Mouse (Mus musculus): ENCODE data around the gene Elovl5. TPM values are rescaled to one million over a fixed set of nuclear protein-coding genes. Genes with fewer than 3 reads are reported as not detected.

The Elovl5 gene
- polyA plus RNA-seq, 1 experiment: 88.7 TPM

- H3K4me3 ChIP-seq (ENCODE audit: insufficient read depth, low read length): no peak overlapping the region
- H3K27ac ChIP-seq (ENCODE audit: insufficient read depth, low read length): no peak overlapping the region
- 0 out of 2 replicates have a peak, but pooled peaks cover 2% of the 10 kb centered on the region for H3K4me1 ChIP-seq (ENCODE audit: control insufficient read depth, insufficient read depth, low read length)
- TF ChIP-seq POLR2A (IDR thresholded peaks at IDR 0.05; ENCODE audit: extremely low read depth, insufficient read depth, low read length): no peak
- no peak for TF ChIP-seq CTCF (IDR thresholded peaks at IDR 0.05; ENCODE audit: extremely low read depth, insufficient read depth, low read length)
Observed at GRCm38 (mm10) chr9:77948214-77948613, 31.1 kb downstream of the Elovl5 start.

GRCm38 (mm10) chr9:77949753-77950268 is 32.6 kb downstream of the Elovl5 start:
- Histone ChIP-seq H3K27ac (ENCODE audit: insufficient read depth, low read length) (no peak overlapping the region), H3K4me3 (ENCODE audit: insufficient read depth, low read length) (no peak overlapping the region), H3K4me1 (ENCODE audit: control insufficient read depth, insufficient read depth, low read length) (peaks cover 13% of the 10 kb centered on the region)
- no peak for TF ChIP-seq POLR2A (IDR thresholded peaks at IDR 0.05; ENCODE audit: extremely low read depth, insufficient read depth, low read length)
- TF ChIP-seq CTCF (IDR thresholded peaks at IDR 0.05; ENCODE audit: extremely low read depth, insufficient read depth, low read length): no peak

- TF ChIP-seq CTCF (IDR thresholded peaks at IDR 0.05; ENCODE audit: extremely low read depth, insufficient read depth, low read length) (no peak), POLR2A (IDR thresholded peaks at IDR 0.05; ENCODE audit: extremely low read depth, insufficient read depth, low read length) (no peak)
- Histone ChIP-seq H3K4me3 (ENCODE audit: insufficient read depth, low read length) (no peak overlapping the region), H3K4me1 (ENCODE audit: control insufficient read depth, insufficient read depth, low read length) (peaks cover 14% of the 10 kb centered on the region), H3K27ac (ENCODE audit: insufficient read depth, low read length) (no peak overlapping the region)
Observed at GRCm38 (mm10) chr9:77950841-77951475, 33.8 kb downstream of the Elovl5 start.

DNA sequence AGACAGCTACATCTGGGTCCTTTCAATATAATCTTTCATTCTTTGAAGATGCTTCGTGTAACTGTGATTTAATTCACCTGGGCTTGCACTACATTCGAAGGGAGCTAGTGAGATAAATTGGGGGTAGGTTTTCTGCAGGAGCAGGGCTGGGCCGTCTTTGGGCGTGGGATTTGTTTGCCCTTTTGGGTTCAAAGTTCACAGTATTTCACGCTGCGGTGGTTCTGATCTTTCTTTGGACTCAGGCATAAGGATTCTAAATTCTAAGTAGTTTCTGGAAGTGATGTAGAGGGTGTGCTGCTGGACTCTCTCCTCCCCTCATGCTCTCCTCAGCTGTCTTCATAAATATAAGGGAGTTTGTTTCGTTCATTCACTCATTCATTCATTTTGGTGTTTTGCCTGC is 34.8 kb downstream of the Elovl5 start:
- Histone ChIP-seq H3K4me3 (ENCODE audit: insufficient read depth, low read length) (no peak overlapping the region), H3K27ac (ENCODE audit: insufficient read depth, low read length) (no peak overlapping the region)
- TF ChIP-seq POLR2A (IDR thresholded peaks at IDR 0.05; ENCODE audit: extremely low read depth, insufficient read depth, low read length): no peak
- TF ChIP-seq CTCF (IDR thresholded peaks at IDR 0.05; ENCODE audit: extremely low read depth, insufficient read depth, low read length): no peak

GRCm38 (mm10) chr9:77953053-77953452 is 35.9 kb downstream of the Elovl5 start:
- peaks cover 14% of the 10 kb centered on the region for H3K4me1 ChIP-seq (ENCODE audit: control insufficient read depth, insufficient read depth, low read length)
- no peak overlapping the region for H3K4me3 ChIP-seq (ENCODE audit: insufficient read depth, low read length)
- no peak overlapping the region for H3K27ac ChIP-seq (ENCODE audit: insufficient read depth, low read length)
- TF ChIP-seq POLR2A (IDR thresholded peaks at IDR 0.05; ENCODE audit: extremely low read depth, insufficient read depth, low read length) (no peak), CTCF (IDR thresholded peaks at IDR 0.05; ENCODE audit: extremely low read depth, insufficient read depth, low read length) (no peak)

More for the DNA sequence above, 34.8 kb downstream of the Elovl5 start:
- peaks cover 14% of the 10 kb centered on the region for H3K4me1 ChIP-seq (ENCODE audit: control insufficient read depth, insufficient read depth, low read length)

DNA sequence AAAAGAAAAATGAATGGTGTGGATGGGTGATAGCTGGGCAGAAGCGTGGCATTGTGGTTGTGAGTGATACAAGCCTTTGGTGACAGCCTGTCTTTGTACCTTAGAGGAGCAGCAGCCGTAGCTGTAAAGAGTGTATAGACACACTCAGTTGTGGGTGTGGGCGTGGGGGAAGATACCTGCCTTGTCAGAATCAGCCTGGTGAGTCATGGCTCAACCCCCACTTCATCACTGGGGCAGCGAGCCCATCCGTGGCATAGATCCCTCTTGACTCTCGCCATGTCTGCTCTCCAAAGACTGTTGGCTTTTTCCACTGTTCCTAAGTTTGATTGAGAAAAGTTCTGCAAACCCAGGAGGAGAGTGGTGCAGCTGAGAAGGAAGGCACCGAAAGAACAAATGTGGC is 37.3 kb downstream of the Elovl5 start:
- TF ChIP-seq POLR2A (IDR thresholded peaks at IDR 0.05; ENCODE audit: extremely low read depth, insufficient read depth, low read length): no peak
- no peak for TF ChIP-seq CTCF (IDR thresholded peaks at IDR 0.05; ENCODE audit: extremely low read depth, insufficient read depth, low read length)
- Histone ChIP-seq H3K27ac (ENCODE audit: insufficient read depth, low read length) (no peak overlapping the region), H3K4me3 (ENCODE audit: insufficient read depth, low read length) (no peak overlapping the region), H3K4me1 (ENCODE audit: control insufficient read depth, insufficient read depth, low read length) (peaks cover 14% of the 10 kb centered on the region)

GRCm38 (mm10) chr9:77954981-77955380 is 37.8 kb downstream of the Elovl5 start:
- no peak overlapping the region for H3K27ac ChIP-seq (ENCODE audit: insufficient read depth, low read length)

DNA sequence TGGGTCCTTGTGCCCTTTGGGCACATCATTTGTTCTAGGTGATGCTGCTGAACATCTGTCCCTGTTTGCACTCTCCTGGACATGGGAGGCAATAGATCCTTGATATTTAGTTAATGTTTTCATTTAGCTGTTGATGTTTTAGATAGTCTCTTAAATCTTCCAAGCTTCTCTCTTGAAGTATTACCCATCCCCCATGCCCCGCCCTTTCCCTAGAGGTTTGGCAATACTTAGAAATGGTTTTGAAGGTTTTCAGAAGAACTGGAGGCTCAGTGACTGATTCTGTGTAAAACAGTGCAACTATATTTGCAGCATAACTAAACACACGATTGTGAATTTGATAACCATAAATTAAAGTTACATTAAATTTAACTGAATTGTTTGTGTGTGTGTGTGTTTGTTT is 38.3 kb downstream of the Elovl5 start:
- no peak overlapping the region for H3K4me3 ChIP-seq (ENCODE audit: insufficient read depth, low read length)
- peaks cover 14% of the 10 kb centered on the region for H3K4me1 ChIP-seq (ENCODE audit: control insufficient read depth, insufficient read depth, low read length)
- no peak for TF ChIP-seq POLR2A (IDR thresholded peaks at IDR 0.05; ENCODE audit: extremely low read depth, insufficient read depth, low read length)
- TF ChIP-seq CTCF (IDR thresholded peaks at IDR 0.05; ENCODE audit: extremely low read depth, insufficient read depth, low read length): no peak
- H3K27ac ChIP-seq (ENCODE audit: insufficient read depth, low read length): no peak overlapping the region

More at GRCm38 (mm10) chr9:77954981-77955380, 37.8 kb downstream of the Elovl5 start:
- no peak for TF ChIP-seq POLR2A (IDR thresholded peaks at IDR 0.05; ENCODE audit: extremely low read depth, insufficient read depth, low read length)
- TF ChIP-seq CTCF (IDR thresholded peaks at IDR 0.05; ENCODE audit: extremely low read depth, insufficient read depth, low read length): no peak
- Histone ChIP-seq H3K4me1 (ENCODE audit: control insufficient read depth, insufficient read depth, low read length) (peaks cover 14% of the 10 kb centered on the region), H3K4me3 (ENCODE audit: insufficient read depth, low read length) (no peak overlapping the region)

DNA sequence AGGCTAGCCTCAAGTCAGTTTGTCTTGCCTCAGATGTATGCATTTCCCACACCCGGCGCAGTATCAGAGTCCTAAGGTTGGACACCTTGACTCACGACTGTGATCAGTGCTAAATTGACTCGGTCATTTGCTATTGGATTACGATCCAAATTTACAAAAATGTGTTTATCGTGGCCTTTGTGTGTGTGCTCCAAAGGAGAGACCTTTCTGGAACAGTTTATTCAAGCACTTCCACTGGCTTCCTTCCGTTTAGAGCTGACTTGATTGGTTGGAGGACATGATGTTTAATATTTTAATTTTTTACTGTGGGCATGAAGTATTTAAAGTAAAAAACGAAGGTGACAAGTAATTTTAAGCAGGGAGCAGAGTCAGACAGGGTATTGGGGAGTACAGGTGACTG is 38.8 kb downstream of the Elovl5 start:
- Histone ChIP-seq H3K4me3 (ENCODE audit: insufficient read depth, low read length) (no peak overlapping the region), H3K4me1 (ENCODE audit: control insufficient read depth, insufficient read depth, low read length) (peaks cover 16% of the 10 kb centered on the region), H3K27ac (ENCODE audit: insufficient read depth, low read length) (no peak overlapping the region)
- TF ChIP-seq CTCF (IDR thresholded peaks at IDR 0.05; ENCODE audit: extremely low read depth, insufficient read depth, low read length) (no peak), POLR2A (IDR thresholded peaks at IDR 0.05; ENCODE audit: extremely low read depth, insufficient read depth, low read length) (no peak)

DNA sequence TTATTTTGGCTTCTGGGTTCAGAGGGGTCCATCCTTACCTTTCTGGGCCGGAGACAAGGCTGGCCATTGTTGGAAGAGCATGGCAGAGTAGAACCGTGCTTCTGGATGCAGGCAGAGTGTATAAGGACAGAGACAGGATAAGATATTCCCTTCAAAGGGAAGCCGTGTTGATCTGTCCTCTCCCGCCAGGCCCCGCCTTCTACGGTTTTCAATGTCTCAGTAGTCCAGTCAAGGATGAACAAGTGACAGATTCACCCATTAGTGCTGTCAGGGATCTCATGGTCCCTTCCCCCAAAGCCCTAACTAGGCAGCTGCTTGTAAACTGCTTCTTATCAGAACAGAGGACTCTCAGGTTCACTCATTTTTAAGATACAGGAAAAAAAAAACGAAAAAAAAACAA is 41.2 kb downstream of the Elovl5 start:
- H3K4me1 ChIP-seq (ENCODE audit: control insufficient read depth, insufficient read depth, low read length): peaks cover 15% of the 10 kb centered on the region
- TF ChIP-seq POLR2A (IDR thresholded peaks at IDR 0.05; ENCODE audit: extremely low read depth, insufficient read depth, low read length): no peak
- TF ChIP-seq CTCF (IDR thresholded peaks at IDR 0.05; ENCODE audit: extremely low read depth, insufficient read depth, low read length): no peak
- H3K27ac ChIP-seq (ENCODE audit: insufficient read depth, low read length): no peak overlapping the region
- H3K4me3 ChIP-seq (ENCODE audit: insufficient read depth, low read length): no peak overlapping the region

Data from cortical plate, adult 2 months (tissue).